Mouse (Mus musculus): Measurements from ENCODE around the gene Mill2. TPM values are rescaled to one million over a fixed set of nuclear protein-coding genes. Genes with fewer than 3 reads are reported as not detected.

Gene Mill2
- not detected for total RNA-seq (2023)

GRCm38 (mm10) chr7:18839865-18840264, at the start of gene Mill2:
Mill2 (plus strand) TSS chr7:18839966.

GRCm38 (mm10) chr7:18798420-18798819, 41.3 kb upstream of the Mill2 start, which contains the start of gene Psg19:
Psg19 (minus strand) TSS chr7:18798520.

GRCm38 (mm10) chr7:18821507-18821906, 18.3 kb upstream of the Mill2 start, which contains the start of gene Psg17:
Psg17 (minus strand) TSS chr7:18821607.

GRCm38 (mm10) chr7:18871031-18871430, 31.3 kb downstream of the Mill2 start, which contains the start of gene Pglyrp1:
Pglyrp1 (plus strand) TSS chr7:18871331.

DNA sequence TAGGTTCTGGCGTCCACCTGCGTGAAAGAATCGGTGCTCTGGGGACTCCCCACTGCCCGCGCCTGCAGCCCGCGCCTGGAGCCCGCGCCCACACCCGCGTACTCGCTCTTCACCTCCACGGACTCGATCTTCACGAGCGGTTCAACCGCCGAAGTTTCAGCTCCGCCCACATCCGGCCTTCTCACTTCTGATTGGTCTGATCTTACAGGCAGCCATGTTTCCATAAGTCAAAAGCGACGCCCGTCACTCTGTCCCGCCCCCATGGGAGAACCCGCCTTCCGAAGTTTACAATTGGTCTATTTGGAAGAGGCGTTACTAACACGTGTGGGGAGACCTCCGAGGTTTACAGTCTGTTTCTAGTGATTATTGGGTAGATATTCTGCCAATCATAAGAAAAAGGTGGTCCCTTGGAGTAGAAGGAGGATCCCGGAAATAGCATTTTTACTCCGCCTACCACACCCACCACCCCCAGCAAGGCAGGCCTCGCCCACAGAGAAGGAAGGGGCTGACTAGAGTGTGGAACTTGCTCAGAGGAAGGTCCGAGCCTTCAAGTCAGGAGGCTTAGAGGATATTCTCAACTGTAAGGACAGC, 70.6 kb downstream of the Mill2 start, which contains the start of gene Ccdc61:
Gene Ccdc61, minus strand, starts transcription at position 175 of the 591 bp plus-strand sequence.

Other genes starting within 250 kb of the Mill2 start
- gene Psg23, start 223.5 kb upstream of the Mill2 start, total RNA-seq (2023), result not detected
- not detected for gene Psg21, start 183.2 kb upstream of the Mill2 start, total RNA-seq (2023)
- gene Psg20, start 153.8 kb upstream of the Mill2 start, total RNA-seq (2023), result not detected
- gene Psg22, start 121.9 kb upstream of the Mill2 start, total RNA-seq (2023), result not detected
- not detected for gene Psg19, start 41.4 kb upstream of the Mill2 start, total RNA-seq (2023)
- not detected for gene Psg17, start 18.4 kb upstream of the Mill2 start, total RNA-seq (2023)
- gene Pglyrp1, start 31.4 kb downstream of the Mill2 start, total RNA-seq (2023), result 1,000 to 10,000 TPM; 1,945 to 1,998 TPM
- gene Ccdc61, start 70.4 kb downstream of the Mill2 start, total RNA-seq (2023), result 10 to 100 TPM; 12.4 to 17.8 TPM
- gene Nova2, start 85.9 kb downstream of the Mill2 start, total RNA-seq (2023), result under 1 TPM in 1 of 2 experiments, not detected in 1; 0.04 TPM
- not detected for gene Nanos2, start 147.4 kb downstream of the Mill2 start, total RNA-seq (2023)
- gene Mypop, start 151.3 kb downstream of the Mill2 start, total RNA-seq (2023), result under 1 TPM; 0.24 to 0.35 TPM
- 10 to 100 TPM; 15.4 to 18.3 TPM for gene Irf2bp1, start 164.1 kb downstream of the Mill2 start, total RNA-seq (2023)
- not detected for gene Foxa3, start 183.6 kb downstream of the Mill2 start, total RNA-seq (2023)
- gene Sympk, start 184.4 kb downstream of the Mill2 start, total RNA-seq (2023), result 10 to 100 TPM; 55.4 to 60.6 TPM
- gene Rsph6a, start 214.7 kb downstream of the Mill2 start, total RNA-seq (2023), result not detected
- gene Dmwd, start 236.3 kb downstream of the Mill2 start, total RNA-seq (2023), result 10 to 100 TPM; 13.9 to 23.0 TPM
- 1 to 10 TPM; 4.6 to 7.9 TPM for gene Dmpk, start 243.9 kb downstream of the Mill2 start, total RNA-seq (2023)